Mouse (Mus musculus): ENCODE results near the gene Psma2. TPM values are rescaled to one million over a fixed set of nuclear protein-coding genes. Genes with fewer than 3 reads are reported as not detected.

Psma2 gene
- total RNA-seq (2023; ENCODE audit: inconsistent age), result 59.7 to 63.3 TPM (median 60.6 TPM) in 4 replicates

GRCm38 (mm10) chr13:14612926-14613529, at the start of gene Psma2, which contains the start of gene Mrpl32:
Gene Psma2, plus strand, starts transcription at chr13:14613240.
Gene Mrpl32, minus strand, starts transcription at chr13:14613165.

DNA sequence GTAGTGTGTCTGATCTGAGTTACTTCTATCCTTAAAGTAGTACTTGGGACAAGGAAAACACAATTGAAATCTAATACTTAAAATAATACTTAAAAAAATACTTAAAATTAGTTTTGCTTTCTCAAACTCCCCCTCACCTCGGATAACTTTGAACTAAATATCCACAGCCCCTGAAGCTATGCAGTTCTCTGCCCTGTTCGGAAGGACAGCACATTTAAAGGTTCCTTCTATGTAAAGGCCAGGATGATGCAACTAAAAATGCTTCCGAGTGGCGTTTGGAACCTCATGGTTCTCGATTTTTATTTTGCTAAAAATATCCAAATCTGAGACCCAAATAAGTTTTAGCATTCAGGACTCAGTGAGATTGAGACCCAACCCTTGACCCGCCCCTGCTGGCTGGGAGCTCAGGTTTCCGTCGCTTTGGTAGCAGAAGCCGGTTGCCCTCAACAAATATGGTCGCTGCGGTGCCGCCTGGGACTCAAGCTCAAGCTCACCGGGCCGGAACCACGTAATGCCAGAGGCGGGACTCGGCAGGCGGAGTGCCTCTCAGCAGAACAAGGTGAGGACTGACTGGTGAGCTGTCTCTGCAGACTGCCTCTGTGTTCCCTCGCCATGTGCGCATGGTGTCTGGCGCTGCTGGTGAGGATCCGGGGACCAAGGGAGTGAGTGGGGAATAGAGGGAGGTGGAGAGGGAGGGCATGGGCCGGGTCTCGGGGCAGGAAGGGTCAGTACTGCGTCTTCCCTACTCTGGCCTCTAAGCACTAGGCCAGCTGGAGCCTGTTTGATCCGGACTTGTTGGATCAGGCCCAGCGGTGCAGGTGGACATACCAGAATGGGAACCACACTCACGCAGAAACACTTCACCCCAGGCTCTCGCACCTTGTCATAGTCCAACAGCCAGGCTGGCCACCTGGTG, 16.9 kb downstream of the Psma2 start, which contains the start of gene AW209491:
Gene AW209491 (plus strand): TSS at position 429 of the 916 bp plus-strand sequence.

Other genes with a start within 250 kb of the Psma2 start
- not detected in 4 replicates for gene Hecw1, start 90.0 kb upstream of the Psma2 start, total RNA-seq (2023; ENCODE audit: inconsistent age)
- 31.2 to 38.5 TPM (median 35.1 TPM) in 4 replicates for gene Mrpl32, start 75 bp upstream of the Psma2 start, total RNA-seq (2023; ENCODE audit: inconsistent age)
- gene AW209491, start 16.9 kb downstream of the Psma2 start, total RNA-seq (2023; ENCODE audit: inconsistent age), result 2.9 to 3.5 TPM (median 3.1 TPM) in 4 replicates